Mouse (Mus musculus) spleen, postnatal 36 days (tissue): Measurements from ENCODE around the gene Agr2.

Source experiments
- DNase-seq, 2 experiments: peaks; one replicate each; pipeline ENCODE4 v3.0.0; 2022; ENCODE audit warnings: low spot score in 2 of 2, mixed read lengths in 1 of 2

Gene Agr2

DNA sequence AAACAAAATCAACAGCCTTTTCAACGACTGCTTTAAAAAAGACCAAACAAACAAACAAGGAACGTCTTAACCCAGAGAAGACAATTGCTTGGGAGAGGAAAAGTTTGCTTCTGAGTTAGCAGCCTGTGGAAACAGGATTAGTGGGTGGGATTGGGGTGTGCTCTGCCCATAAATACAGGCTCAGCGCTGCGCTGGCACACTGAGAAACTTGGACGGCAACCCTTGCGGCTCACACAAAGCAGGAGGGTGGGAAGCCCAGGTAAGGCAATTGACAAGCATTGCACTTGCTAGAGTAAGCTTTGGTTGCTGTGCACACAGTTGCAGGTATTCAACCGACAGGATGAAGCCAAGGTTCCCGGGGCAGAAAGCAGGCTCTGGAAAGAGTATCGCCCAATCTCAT lies at the start of gene Agr2:
Gene Agr2, plus strand, starts transcription at position 197 of the 400 bp plus-strand sequence.
- DNase-seq = no peak

DNA sequence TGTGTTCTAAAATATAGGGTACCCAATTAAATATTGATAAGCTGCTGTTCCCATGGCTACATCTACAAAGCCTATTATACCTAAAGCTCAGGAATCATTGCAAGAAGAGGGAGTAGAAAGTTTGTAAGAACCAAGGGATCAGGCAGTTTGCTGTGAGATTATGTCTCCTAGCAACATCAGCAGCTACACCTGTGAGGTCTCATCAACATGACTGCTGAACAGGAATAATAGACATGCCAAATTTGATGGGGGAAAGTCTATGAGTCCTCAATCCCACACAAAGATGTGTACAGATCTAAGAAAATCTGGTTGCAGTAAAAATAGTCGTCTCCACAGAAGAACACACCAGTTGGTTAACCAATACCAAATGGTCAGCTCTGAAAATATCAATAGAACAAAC lies 41.0 kb upstream of the Agr2 start:
- DNase-seq = no peak

DNA sequence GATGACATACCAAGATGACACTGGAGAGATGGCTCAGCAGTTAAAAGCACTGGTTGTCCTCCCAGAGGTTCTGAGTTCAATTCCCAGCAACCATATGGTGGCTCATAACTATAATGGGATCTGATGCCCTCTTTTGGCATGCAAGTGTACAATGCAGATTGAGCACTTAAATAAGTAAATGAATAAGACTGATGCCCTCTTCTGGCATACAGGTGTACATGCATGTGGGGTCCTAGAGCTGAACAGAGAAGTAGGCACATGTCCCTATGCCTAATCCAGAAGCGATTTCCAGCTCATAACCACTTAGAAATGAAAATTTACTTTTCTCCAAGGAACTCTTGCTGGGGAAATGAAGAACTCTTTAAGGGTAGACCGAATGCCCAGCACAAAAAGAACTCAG lies 35.5 kb upstream of the Agr2 start:
- peak in 1 of 2 experiments; percentile 5 for DNase-seq

DNA sequence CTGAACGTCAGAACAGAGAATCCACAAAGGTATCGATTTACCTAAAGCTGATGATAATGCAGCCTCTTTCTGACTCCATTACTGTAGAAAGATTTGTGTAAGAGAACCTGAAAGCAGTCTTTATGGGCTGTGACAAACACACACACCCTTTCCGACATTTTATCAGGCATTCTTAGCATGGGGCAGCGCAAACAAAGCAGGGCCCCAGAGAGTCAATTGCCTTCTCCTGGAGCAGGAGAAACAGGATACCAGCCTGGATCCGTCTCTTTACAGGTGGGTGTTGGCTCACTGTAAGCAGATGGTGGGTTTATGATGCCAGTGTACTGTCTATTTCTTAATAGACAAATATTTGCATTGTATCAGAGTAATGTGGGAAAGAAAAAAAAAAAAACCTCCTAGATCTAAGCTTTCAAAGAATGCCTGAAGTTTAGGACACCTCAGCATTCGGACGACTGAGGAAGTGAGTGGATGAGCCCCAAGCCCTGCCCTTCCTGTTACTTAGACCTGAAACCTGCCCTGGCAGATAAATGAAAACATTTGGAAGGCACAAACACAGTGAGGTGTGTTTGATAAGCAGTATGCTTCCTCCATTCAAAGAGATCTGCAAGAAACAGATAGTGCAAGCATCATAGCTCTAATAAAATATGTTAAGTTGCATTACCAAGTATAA lies 26.5 kb upstream of the Agr2 start:
- DNase-seq = peak in 1 of 2 experiments; percentile 7

DNA sequence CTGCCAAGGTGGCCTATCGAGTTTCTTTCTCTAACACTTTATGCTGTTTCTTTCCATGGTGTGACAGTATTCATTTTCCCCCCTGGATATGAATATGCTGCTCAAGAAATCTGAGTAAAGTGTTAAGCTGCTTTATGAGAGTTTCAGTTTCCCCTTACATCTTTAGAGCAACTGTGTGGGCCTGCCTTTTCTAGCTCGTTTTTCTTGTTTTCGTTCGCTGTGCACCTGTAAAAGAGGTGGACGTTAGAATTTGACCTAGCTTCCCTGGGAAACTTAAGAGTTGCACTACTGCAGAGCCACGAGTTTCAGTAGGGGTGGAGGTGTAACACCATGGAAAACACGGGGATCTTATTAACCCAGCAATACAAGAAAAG lies 26.0 kb upstream of the Agr2 start:
- DNase-seq = no peak

DNA sequence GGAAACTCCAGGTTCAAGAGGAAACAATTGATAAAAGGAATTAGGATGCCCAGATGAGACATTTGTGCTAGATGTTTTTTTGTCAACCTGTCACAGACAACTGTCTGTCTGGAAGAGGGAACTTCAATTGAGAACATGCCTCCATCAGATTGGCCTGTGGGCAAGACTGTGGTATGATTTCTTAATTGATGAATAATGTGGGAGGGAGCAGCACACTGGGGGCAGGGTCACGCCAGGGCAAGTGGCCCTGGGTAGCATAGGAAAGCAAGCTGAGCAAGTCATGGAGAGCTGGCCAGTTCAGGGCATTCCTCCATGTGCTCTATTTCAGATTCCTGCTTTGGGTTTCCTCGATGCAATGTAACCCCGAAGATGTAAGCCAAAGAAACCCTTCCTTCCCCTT lies 16.8 kb upstream of the Agr2 start:
- DNase-seq = no peak

DNA sequence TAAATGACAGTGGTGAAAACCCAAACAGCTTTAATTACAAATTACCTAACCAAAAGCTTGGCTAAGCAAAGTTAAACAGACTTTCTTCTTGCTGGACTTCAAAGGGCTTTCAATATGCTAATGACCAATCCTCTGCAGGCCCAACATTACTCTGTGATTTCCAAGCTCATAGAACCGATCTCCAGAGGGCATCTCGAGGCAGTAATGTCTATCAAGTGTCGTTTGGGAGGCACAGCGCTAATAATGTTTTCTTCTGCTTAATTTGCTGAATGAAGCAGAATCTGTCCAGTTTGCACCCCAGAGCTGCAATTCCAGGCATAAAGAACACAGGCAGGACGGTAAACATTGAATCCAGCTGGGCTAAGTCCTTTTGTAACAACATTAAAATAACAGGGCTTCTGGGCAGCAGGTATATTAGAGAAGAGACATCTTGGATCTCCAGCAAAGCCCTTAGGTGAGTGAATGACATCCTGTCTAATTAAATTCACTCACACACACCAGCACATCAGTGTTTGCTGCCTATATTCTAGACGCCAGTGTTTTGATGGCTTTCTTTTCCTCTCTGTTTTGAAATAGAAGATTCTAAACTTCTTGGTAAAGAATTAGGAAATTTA lies 15.0 kb upstream of the Agr2 start:
- no peak for DNase-seq

DNA sequence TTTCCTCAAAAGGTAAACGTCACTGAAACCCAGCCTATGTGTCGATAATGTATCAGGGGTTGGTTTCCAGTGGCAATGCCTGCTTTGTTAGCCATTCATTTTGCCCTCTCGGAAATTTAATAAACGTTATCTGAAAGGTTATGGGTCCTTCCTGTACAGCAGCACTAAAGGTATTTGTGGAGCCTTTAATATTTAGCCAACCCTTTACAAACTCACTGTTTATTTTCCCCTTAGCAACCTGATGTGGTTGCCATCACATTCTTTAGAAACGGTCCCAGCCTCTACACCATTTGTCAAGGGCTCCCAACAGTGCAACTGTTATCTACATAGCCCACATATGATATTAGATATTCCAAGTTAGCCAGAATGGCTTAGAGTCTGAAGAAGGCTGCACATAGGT lies 13.1 kb upstream of the Agr2 start:
- DNase-seq = no peak

DNA sequence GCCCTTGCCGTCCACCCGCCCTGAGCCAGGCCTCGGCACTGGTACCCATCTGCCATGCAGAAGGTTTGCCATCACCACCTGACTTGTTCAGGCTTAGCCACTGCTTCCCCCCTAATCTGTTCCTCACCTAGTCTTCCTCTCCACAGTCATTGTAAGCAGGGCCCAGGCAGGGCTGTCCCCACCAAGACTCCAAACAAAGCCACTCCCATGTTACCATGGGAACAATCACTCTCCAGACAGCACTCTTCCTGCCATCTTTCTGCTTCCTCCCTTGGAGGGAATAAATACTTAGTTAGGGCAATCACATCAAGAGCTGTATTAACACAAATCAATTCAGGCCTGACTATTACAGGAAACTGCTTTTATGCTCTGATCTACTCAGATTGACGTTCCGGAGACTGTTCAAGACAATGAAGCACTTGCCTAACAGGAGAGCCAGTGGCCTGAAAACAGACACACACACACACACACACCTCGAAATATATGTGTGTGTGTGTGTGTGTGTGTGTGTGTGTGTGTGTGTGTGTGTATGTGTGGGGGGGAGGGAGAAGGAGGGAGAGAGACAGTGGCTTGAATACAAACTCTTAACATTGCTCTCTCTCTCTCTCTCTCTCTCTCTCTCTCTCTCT lies 10.9 kb upstream of the Agr2 start:
- DNase-seq = peak in 1 of 2 experiments; percentile 20

DNA sequence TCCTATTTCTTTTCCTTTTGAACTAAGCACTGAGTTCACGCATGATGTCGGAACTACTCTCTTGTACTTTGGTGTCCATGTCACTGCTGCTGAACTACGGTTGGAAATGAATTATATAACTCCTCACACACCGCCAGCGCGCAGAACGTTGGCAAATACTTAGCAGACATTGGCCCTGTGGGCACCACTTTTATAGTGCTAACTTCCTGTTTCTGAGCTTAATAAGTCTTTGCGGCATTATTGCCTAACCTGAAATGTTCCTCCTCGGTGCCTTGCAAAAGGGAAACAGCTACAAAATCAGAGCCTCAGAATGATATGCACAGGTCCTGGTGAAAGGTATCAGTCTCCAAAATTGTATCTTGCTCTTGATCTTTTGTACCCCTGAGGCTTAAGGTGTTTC lies 9.2 kb upstream of the Agr2 start:
- peak in 1 of 2 experiments; percentile 41 for DNase-seq

DNA sequence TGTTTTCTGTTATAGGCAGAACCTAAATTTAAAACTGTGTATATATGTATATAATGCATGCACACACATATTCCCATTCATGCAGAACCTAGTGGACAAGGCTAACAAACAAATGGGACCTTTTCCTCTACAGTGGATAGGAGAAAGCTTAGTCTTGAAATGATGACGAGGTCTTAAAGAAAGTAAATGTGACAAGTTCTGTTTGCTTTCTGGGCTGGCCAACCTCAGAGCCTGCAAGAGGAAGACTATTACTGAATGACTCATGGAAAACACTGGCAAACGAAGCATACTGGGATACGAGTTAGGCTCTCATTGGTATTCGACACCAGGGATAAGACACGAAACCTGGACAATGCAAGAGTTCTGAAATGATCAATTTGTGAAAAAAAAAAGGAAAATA lies 8.0 kb upstream of the Agr2 start:
- DNase-seq = no peak

DNA sequence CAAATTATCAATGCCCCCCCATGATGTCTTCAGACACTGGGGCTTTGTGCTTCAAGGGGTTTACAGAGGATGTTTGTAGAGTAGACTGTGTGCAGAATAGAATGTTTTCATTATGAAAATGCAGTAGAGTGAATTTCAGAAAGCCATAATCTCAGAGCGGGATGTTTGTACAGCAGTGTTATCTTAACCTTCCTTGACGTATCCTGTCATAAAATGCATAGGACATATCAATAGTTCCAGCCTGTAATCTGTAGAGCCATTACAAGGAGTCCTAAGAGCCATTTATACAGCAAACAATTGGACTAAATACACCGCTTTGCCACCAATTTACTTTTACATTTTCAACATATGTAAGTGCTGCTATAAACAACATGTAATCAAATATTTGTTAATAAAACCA lies 876 bp downstream of the Agr2 start:
- no peak for DNase-seq

DNA sequence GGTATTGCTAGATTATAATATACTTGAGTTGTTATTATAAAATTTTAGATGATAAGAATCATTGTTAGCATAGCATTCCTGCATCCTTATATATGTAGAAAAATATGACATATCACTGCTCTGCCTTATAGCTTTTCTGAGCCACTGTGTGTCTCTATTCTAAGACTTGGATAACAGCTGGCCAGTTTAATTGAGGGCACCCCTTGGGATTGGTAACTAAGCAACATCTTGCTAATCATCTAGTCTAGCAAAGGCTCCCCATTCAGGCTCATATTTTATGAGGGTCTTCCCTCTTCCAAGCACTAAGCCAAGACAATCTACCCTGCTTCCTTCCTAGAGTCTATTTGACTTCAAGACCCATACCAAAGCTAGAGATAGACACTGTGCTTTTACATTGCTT lies 1.4 kb downstream of the Agr2 start:
- DNase-seq = no peak

DNA sequence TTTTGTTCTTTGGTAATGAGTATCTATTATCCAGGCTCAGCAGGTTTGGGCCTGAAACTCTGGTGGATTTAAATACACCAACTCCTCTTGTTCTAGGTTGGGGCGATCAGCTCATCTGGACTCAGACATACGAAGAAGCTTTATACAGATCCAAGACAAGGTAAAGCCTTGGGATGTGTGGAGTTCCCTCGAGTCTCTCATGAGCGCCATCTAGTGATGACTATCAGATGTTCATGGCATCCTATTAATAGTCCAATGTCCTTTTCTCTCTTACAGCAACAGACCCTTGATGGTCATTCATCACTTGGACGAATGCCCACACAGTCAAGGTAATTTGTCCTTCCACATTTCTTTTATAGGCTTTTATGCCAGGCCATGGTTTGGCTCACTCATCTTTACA lies 3.1 kb downstream of the Agr2 start:
- DNase-seq = peak in 1 of 2 experiments; percentile 17

DNA sequence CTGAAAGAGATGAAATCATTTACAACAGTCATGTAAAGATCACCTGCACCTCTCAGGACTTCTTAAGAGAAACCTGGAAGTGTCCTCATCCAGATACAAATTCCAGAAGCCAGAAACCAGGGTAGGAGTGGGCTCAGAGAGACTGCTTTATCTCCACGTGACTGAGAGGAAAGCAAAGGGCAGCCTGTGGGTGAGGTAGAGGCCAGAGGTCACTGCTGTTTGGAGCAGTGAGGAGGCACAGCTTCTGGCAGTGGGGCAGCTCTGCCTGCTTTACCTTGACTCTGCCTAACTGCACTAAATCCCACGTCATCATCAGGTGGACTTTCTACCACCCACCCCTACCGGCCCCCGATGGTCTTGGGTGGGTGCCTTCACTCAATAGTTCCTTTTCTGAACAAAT lies 12.0 kb downstream of the Agr2 start:
- DNase-seq = no peak

DNA sequence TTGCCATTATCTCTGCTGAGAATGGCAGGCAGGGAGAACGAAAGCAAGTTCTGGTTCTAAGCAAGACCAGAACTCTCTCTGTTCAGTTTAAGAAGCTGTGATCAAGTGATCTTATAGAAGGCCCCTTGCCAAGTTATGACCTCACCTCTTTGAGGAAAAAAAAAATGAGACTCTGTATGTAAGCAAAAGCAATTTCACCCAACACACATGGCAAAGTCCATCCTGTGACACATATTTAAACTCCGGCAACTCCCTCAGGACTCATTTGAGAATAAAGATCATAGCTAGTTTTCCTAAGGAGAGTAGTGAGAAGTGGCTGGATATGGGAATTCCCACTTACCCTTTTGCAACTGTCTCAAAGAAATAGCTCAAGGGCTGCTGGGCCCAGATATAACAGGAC lies 14.9 kb downstream of the Agr2 start:
- DNase-seq = no peak

DNA sequence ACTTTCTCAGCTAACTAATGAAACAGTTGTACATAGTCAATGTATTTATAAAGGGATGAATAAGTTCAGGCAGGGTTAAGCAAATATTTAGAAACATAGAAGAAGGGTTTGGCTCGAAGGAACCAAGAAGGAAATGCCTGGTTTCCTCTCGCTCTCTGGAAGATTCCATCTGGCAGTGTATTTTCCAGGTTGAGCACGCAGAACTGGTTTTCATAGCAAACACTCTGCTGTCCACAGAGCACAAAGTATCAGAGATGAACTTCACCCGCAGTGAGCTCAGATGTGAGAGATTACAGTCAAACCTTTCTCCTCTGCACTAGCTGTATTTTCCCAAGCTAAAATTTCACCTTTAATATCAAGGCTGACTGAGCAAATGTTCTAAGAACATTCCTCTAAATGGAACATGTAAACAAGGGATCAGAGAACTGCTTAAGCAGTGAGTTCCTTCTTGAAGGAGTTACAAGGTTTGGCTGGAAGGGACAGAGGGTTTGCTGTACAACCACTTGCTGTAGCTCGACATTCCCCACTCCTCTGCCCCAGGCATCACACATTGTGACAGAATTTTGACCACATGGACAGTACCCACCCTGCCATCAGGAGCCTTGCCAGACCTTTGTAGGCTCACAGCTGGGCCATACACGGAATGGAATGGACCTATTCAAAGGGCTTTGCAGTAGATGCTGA lies 15.8 kb downstream of the Agr2 start:
- DNase-seq = no peak

DNA sequence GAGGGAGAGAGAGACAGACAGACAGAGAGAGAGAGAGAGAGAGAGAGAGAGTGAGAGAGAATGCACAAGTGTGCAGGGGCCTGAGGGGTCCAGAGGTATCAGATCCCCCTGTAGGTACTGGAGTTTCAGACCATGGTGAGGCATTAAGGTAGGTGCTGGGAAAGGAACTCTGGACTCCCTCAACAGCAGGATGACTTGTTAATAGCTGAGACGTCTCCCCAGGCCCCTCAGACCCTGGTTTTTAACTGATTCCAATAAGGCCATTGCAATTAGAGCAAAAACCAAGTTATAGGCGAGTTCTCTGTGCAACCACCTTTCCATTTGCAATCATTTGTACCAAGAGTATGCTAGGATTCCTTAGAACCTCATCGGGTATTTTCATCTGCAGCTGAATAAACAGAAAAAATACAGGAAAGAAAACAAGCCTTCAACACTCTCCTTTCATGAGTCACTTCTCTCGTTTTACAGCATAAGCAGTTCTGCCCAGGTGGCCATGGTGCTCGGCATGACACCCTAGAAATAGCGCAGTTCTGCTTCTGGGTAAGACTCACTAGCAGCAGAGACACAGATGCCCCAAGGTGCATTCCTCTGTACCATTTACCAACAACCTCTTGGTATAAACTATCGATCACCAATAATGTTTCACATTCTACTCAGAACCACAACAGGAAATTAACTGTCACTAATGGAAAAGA lies 20.7 kb downstream of the Agr2 start:
- DNase-seq = no peak

DNA sequence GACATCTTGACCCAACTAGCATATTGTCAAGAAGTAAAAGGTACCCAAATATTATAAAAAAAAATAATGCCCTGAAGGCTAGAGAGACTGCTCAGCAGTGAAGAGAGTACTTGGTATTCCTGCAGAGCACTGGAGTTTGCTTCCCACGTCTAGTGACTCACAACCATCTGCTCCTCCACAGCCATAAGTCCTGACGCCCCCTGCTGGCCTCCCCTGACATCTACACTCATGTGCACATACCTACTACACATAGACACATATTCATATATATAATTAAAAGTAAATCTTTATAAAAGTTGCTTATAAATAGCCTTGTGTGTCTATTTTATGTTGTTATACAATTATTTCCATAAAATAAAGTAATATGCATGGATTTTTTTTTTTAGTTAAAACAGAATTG lies 25.1 kb downstream of the Agr2 start:
- DNase-seq = no peak

DNA sequence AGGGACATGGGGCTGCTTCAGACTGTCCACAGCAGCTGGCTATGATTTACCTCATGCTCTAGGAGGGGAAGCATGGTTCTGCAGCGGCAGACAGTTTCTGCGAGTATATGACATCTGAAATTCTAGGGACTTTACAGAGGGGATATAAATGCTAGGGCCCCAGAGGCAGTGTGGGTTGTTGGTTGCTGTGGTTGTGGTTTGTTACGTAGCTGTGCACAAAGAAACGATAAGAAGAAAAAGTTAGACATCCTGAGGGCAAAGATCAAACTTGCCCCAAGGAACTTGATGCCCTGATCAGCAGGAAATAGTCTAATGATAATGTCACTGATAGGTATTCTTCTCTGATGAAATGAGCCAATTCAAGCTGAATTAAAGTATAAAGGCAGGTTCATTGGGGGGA lies 26.9 kb downstream of the Agr2 start:
- peak in 1 of 2 experiments; percentile 17 for DNase-seq

DNA sequence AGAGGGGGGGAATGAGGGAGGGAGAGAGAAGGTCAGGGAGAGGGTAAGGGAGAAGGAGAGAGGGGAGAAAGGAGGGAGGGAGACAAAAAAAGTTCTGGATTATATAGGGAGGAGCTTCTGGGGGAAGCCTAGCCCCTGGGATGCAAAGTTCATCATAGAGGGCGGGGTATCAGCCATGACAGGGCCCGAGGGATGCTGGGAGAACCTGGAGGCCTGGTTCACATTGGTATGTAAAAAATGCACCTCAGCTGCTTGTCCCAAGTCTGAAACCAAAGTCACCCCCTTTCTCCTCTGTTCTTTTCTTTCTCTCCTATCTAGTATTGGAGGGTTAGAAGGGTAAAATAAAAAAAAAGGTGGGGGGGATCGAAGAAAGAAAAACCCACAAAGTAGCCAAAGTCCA lies 27.4 kb downstream of the Agr2 start:
- DNase-seq = no peak

DNA sequence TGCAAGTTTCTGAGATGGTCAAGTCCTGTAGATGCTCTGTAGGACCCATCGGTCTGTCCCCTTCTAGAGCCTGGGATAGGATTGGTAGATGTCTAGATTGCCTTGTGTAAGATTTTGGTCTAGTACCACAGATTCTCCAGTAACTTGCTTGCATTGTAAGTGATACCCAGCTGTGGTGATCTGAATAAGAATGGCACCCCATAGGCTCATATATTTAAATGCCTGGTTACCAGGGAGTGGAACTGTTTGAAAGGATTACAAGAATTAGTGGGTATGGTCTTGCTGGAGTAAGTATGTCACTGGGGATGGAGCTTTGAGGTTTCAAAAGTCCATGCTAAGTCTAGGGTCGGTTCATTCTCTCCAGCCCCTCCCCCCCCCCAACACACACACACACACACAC lies 28.0 kb downstream of the Agr2 start:
- DNase-seq = no peak
